Mouse (Mus musculus): ENCODE measurements around the gene Klhl40. TPM values are rescaled to one million over a fixed set of nuclear protein-coding genes. Genes with fewer than 3 reads are reported as not detected.

The Klhl40 gene
- total and polyA plus RNA-seq, 2 experiments from 2014 or later = 14.5 to 20.7 TPM

DNA sequence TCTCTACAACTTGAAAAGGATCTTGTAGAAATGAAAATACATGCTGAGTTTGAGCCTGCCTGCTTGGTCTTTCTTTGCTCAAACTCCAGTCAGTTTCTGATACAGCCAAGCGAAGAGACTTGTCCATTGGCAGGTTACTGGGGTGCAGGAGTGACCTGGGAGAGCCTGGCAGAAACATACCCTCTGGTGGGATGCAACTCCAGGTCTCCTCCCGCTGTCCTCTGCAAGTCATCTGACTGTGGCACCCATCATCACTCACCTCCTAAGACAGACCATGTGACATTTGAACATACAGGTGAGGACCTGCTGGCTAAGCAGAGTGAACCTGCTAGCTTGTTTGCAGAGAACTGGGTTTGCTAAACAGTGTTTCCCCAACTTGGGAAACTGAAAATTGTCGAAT lies 20.6 kb upstream of the Klhl40 start:
- Histone ChIP-seq H3K4me1 (ENCODE audit: control insufficient read depth, insufficient read depth) (peaks cover 19% of the 10 kb centered on the region), H3K9ac (replicated peaks; ENCODE audit: low read depth, low read length) (no peak overlapping the region), H3K27ac (ENCODE audit: low read depth) (no peak overlapping the region), H3K9me3 (replicated peaks; ENCODE audit: control insufficient read depth, low read length) (no peaks in the 10 kb centered on the region), H3K36me3 (replicated peaks; ENCODE audit: control insufficient read depth, insufficient read depth, low read length) (peaks cover 44% of the 10 kb centered on the region), H3K4me2 (ENCODE audit: low read depth, low read length) (no peak overlapping the region), H3K27me3 (ENCODE audit: control insufficient read depth, insufficient read depth, low read length) (no peaks in the 10 kb centered on the region), H3K4me3 (ENCODE audit: low read depth, low read length) (no peak overlapping the region)
- no peak for ATAC-seq (ENCODE audit: insufficient read depth, low read depth)
- no peak for DNase-seq (ENCODE audit: low spot score)
- 81% methylated on average over 3 of the region's 3 CpGs for WGBS
- TF ChIP-seq CTCF (IDR thresholded peaks at IDR 0.05; ENCODE audit: low read depth) (no peak), EP300 (IDR thresholded peaks at IDR 0.05; ENCODE audit: low read depth) (no peak)

- H3K4me3 ChIP-seq (ENCODE audit: low read depth, low read length) = no peak overlapping the region
- no peak overlapping the region for H3K9ac ChIP-seq (replicated peaks; ENCODE audit: low read depth, low read length)
- DNase-seq (ENCODE audit: low spot score) (no peak), ATAC-seq (ENCODE audit: insufficient read depth, low read depth) (no peak)
- no peak overlapping the region for H3K4me2 ChIP-seq (ENCODE audit: low read depth, low read length)
- TF ChIP-seq CTCF (IDR thresholded peaks at IDR 0.05; ENCODE audit: low read depth) = no peak
- no peak for TF ChIP-seq EP300 (IDR thresholded peaks at IDR 0.05; ENCODE audit: low read depth)
- 41% methylated on average over 3 of the region's 3 CpGs for WGBS
- peaks cover 38% of the 10 kb centered on the region for H3K36me3 ChIP-seq (replicated peaks; ENCODE audit: control insufficient read depth, insufficient read depth, low read length)
- no peaks in the 10 kb centered on the region for H3K27me3 ChIP-seq (ENCODE audit: control insufficient read depth, insufficient read depth, low read length)
- peaks cover 19% of the 10 kb centered on the region for H3K4me1 ChIP-seq (ENCODE audit: control insufficient read depth, insufficient read depth)
- H3K9me3 ChIP-seq (replicated peaks; ENCODE audit: control insufficient read depth, low read length) = no peaks in the 10 kb centered on the region
- peak overlapping the region; percentile 97; the same call in 1 of the 2 replicates for H3K27ac ChIP-seq (ENCODE audit: low read depth)
Measured at GRCm38 (mm10) chr9:121757432-121757831, 20.0 kb upstream of the Klhl40 start.

DNA sequence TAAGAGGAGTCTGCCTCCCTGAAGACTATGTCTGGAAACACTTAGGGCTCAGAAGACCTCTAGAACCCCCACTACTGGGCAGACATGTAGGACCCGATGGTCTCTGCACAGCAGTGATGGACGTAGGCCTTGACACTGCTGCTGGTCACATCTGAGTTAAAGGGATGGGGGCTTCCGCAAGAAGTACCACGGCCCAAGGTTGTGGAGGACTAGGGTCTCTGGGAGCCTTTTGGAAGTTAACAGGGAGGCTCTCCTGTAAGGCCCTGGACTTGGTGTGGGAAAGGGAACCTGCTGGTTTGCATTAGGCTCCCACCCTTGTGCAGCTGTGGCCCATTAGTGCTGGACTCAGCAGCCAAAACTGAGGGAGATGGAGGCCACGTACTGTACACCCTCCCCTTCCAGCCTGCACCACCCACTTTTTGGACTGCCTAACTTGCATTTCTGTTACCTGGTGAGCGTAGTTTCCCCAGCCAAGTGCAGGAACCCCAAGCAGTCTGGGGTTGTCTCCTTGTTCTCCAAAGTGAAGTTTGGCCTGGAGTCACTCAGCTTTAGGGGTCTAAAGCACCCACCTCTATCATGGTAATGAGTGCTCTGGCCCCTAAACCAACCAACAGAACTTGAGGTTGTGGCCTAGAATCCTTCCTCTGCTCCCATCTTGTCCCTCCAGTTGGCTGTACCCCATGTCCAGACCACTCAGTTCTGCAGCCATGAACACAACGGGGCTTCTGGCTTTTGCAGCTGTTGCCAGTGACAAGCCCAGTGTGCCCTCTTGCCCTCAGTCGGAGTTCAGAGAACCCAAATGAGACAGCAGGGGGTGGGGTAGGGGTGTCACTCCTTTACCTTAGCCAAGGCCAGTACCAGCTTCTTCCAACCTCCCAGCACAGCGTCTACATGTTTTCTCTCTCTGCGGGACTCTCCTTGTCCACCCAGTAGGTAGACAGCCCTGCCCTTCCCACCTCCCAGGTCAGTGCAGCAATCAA lies 19.3 kb upstream of the Klhl40 start:
- WGBS = 55% methylated on average over 10 of the region's 10 CpGs
- peaks cover 39% of the 10 kb centered on the region for H3K36me3 ChIP-seq (replicated peaks; ENCODE audit: control insufficient read depth, insufficient read depth, low read length)

GRCm38 (mm10) chr9:121759091-121760081 lies 18.0 kb upstream of the Klhl40 start, which contains the start of gene Zfp651:
Zfp651 (plus strand) TSS chr9:121759330.
- Histone ChIP-seq H3K36me3 (replicated peaks; ENCODE audit: control insufficient read depth, insufficient read depth, low read length) (peaks cover 38% of the 10 kb centered on the region), H3K9ac (replicated peaks; ENCODE audit: low read depth, low read length) (peak within 1 kb of the TSS; percentile 96), H3K27me3 (ENCODE audit: control insufficient read depth, insufficient read depth, low read length) (no peaks in the 10 kb centered on the region), H3K27ac (ENCODE audit: low read depth) (peak within 1 kb of the TSS; percentile 97), H3K4me1 (ENCODE audit: control insufficient read depth, insufficient read depth) (peaks cover 19% of the 10 kb centered on the region), H3K4me2 (ENCODE audit: low read depth, low read length) (peak within 1 kb of the TSS; percentile 98), H3K4me3 (ENCODE audit: low read depth, low read length) (peak within 1 kb of the TSS; percentile 90), H3K9me3 (replicated peaks; ENCODE audit: control insufficient read depth, low read length) (no peaks in the 10 kb centered on the region)
- under 1% methylated on average over 78 of the region's 97 CpGs for WGBS
- ATAC-seq (ENCODE audit: insufficient read depth, low read depth) (peak; percentile 84), DNase-seq (ENCODE audit: low spot score) (peak; percentile 75)
- no peak for TF ChIP-seq EP300 (IDR thresholded peaks at IDR 0.05; ENCODE audit: low read depth)
- no peak for TF ChIP-seq CTCF (IDR thresholded peaks at IDR 0.05; ENCODE audit: low read depth)

More for the DNA sequence above, 19.3 kb upstream of the Klhl40 start:
- peak overlapping the region; percentile 90; the same call in 1 of the 2 replicates for H3K4me3 ChIP-seq (ENCODE audit: low read depth, low read length)
- DNase-seq (ENCODE audit: low spot score) = no peak
- H3K4me1 ChIP-seq (ENCODE audit: control insufficient read depth, insufficient read depth) = peaks cover 19% of the 10 kb centered on the region
- peak overlapping the region; percentile 98 for H3K4me2 ChIP-seq (ENCODE audit: low read depth, low read length)
- no peaks in the 10 kb centered on the region for H3K9me3 ChIP-seq (replicated peaks; ENCODE audit: control insufficient read depth, low read length)
- TF ChIP-seq CTCF (IDR thresholded peaks at IDR 0.05; ENCODE audit: low read depth) (no peak), EP300 (IDR thresholded peaks at IDR 0.05; ENCODE audit: low read depth) (no peak)
- no peak for ATAC-seq (ENCODE audit: insufficient read depth, low read depth)
- H3K9ac ChIP-seq (replicated peaks; ENCODE audit: low read depth, low read length) = peak overlapping the region; percentile 96; the same call in 1 of the 2 replicates
- H3K27me3 ChIP-seq (ENCODE audit: control insufficient read depth, insufficient read depth, low read length) = no peaks in the 10 kb centered on the region
- H3K27ac ChIP-seq (ENCODE audit: low read depth) = peak overlapping the region; percentile 97; the same call in 1 of the 2 replicates

Measured in heart, postnatal 0 days (tissue).